Mouse (Mus musculus) mesoderm, embryonic 11.5 days (tissue): Measurements from ENCODE around the gene Sypl2.
A peak's percentile ranks its signal among the peaks of the same experiment; 100 is the strongest.
"Not testable (repeated sequence)": the region's sequence is repeated elsewhere in the genome, so short reads cannot be mapped to it uniquely, and the experiment has no call there.

Experiments
- DNase-seq: peaks from one replicate; pipeline ENCODE4 v3.0.0-alpha.2; 2012; ENCODE audit warnings: low read depth, low spot score

Gene Sypl2

GRCm38 (mm10) chr3:108226558-108227350 is at the start of gene Sypl2:
Gene Sypl2, minus strand, starts transcription at chr3:108226648.
- DNase-seq: peak; percentile 47

GRCm38 (mm10) chr3:108259319-108259718 is 32.9 kb upstream of the Sypl2 start:
- no peak for DNase-seq

DNA sequence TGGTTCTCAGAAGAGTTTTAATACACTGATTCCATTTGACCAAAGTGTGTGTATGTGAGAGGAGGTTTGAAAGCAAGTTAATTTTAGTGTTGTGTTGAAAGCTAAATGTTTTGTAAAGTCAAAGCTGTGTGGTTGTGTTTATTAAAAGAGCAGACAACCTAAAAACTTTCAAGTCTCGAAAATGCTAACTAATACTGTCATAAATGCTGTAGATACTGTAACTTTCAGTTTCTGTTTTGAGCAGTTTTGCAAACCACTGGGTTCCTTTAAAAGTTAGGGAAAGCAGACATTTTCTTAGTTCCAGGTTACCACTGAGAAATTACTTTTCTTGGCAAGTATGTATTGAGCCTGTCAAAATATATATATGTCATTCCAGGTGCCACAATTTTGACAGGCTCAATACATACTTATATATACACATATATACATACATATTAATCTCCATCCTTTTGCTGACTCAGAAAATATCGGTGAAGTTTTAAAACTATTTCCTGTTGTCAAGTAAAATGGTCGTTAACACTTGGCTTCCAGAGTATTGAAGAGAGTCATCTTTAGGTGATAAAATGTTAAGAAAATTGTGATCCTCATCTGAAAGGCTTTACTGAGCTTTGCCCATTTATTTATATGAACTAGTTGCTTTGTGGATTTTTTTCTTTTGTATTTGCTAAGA is 31.5 kb upstream of the Sypl2 start:
- no peak for DNase-seq

GRCm38 (mm10) chr3:108256719-108257637 is 30.5 kb upstream of the Sypl2 start, which contains the start of gene Psma5:
Gene Psma5, plus strand, starts transcription at chr3:108256926.
- peak; percentile 99 for DNase-seq

DNA sequence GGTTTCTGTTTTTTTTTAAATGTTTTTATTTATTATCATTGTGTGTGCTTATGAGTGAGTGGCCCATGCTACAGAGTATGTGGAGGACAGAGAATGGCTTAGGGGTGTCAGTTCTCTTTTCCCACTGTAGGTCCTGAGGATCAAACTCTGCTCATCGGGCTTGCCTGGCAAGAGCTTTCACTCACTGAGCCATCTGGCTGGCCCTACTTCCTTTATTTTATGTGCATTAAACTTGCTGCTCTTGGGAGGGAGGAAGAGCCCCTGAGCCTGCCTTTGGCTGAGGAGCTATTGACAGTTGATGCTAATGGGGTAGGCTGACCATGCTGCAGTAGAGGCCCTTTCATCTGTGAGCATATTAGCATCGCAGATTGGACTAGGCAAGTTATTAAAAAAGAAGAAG is 20.4 kb upstream of the Sypl2 start:
- no peak for DNase-seq

- no peak for DNase-seq
These were observed 14.9 kb upstream of the Sypl2 start for GRCm38 (mm10) chr3:108241243-108241839.

DNA sequence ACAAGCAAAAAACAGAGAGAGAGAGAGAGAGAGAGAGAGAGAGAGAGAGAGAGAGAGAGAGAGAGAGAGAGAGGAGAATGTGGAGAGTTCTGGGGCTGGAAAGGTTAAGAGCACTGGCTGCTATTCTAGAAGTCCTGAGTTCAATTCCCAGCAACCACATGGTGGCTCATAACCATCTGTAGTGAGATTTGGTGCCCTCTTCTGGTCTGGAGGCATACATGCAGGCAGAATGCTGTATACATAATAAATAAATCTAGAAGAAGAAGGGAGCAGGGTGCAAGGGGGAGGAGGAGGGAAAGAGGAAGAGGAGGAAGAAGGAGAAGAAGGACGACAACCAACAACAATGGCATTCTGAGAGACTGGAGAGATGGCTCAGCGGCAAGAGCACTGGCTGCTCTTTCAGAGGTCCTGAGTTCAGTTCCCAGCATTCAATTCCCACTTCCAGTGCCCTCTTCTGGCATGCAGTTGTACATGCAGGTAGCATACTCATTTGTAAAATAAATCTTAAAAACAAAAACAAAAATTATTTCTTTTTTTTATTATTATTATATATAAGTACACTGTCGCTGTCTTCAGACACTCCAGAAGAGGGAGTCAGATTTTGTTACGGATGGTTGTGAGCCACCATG is 11.1 kb upstream of the Sypl2 start:
- not testable (repeated sequence) for DNase-seq

- DNase-seq: no peak
These were observed 5.2 kb upstream of the Sypl2 start for GRCm38 (mm10) chr3:108231646-108232045.

DNA sequence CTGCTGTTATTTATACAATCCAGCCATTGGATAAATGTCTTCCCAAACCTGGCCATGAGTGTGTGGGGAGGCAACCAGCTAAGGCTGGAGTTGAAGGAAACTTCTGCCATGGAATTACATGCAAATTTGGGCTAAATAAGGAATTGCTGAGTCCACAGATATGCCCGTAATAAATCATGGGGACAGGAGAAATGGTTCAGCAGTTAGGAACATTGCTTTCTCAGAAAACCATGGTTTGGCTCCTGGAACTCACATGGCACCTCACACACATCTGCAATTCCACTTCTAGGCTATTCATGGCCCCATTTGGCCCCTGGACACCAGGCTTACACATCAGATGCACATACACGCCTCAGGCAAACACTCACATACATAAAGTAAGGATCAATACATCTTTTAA is 1.1 kb upstream of the Sypl2 start:
- no peak for DNase-seq

DNA sequence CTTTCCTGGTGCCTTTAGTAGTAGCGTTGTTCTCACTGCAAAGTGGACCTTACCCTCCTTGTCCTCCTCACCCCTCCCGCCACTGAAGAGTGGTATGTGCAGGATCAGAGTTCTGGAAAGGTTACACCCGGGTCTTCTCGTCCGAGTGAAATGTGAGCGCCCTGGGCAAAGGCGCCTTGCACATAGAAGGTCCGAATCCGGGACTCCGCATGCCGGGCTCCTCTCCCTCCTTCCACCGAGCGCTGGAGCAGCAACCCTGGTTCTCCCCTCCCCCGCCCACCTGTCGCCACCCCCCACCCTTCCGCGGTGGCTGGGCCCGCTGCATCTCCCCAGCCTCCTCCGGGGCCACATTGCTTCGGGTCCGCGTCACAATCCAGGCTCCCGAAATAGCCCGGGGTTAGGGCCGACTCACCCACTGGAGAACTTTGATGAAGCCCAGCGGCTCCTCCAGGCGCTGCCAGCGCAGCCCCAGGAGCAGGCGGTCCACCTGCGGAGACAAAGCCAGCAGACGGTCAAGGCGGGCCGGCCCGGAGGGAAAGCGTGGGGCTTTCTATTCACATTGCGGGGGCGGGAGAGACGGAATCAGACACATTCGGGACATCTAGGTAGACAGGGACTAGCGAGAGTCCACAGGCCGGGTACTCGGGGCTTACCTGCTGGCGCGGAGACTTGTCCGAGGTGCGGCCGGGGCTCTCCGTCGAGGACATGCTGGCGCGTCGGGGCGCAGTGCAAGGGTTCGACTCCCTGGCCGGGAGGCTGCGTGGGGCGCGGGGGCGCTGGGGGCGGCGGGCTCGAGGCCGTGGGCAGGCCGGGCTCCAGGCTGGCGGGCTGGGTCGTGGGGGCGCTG is 514 bp downstream of the Sypl2 start:
- DNase-seq: no peak

DNA sequence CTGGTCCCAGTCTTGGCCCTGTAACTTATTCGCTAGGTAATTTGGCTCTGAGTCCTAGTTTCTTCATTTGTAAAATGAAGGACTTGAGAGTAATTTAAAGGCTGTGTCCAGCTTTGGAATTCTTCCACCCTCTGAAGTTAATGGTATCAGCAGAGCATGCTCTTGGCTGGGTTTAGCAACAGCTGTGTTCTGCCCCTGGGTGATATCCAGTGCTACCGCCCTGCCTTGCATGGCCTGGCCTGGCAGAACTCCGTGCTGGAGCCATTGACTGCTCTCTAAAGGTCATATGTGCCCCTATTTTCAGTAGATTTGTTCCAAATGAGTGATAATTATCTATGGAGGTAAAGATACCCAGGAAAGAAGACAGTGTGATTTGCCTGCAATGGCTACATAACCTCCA is 5.8 kb downstream of the Sypl2 start:
- no peak for DNase-seq

DNA sequence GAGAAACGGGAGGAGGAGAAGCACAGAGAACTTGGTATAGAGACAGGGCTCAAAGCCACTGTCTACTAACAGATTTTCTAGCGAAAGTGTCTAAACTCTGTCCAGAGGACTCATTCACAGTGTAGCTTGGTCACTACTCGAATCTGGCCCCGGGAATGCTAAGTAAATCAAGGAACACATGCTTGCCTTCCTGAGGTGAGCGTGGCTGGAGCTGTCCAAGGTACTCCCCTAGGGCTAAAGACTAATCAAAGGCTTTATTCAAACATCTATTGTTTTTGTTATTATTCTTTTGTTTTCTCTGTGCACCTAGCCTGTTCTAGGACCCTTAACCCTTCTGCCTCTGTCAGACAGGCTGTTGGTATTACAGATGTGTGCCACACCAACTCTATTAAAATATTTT is 11.7 kb downstream of the Sypl2 start:
- DNase-seq: peak; percentile 64

GRCm38 (mm10) chr3:108212406-108212805 is 14.0 kb downstream of the Sypl2 start:
- no peak for DNase-seq

GRCm38 (mm10) chr3:108211845-108212244 is 14.6 kb downstream of the Sypl2 start:
- DNase-seq: no peak

GRCm38 (mm10) chr3:108210771-108211139 is 15.7 kb downstream of the Sypl2 start, which contains the start of gene Atxn7l2:
Gene Atxn7l2, minus strand, starts transcription at chr3:108210934.
- peak; percentile 82 for DNase-seq

GRCm38 (mm10) chr3:108209946-108210770 is 16.3 kb downstream of the Sypl2 start:
- DNase-seq: peak; percentile 98

- no peak for DNase-seq
These were observed 16.9 kb downstream of the Sypl2 start for GRCm38 (mm10) chr3:108209536-108209935.

DNA sequence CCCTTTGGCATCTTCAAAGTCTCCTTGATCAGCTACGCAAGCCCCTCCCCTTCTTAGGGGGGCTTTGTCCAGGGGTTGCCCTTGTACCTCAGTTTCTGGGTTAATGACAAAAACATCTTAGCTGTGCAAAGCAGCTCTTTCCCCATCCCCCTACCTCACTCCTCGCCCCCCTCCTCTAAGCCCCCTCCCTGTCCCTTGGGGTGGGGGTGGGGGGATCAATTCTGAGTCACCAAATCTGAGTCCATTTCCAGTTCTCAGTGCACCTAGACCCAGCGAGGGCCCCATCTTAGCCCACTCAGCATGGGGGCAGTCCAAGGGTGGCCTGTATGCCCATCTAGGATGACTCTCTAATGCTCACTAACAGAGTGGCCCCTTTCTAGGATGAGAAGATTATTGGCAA is 17.4 kb downstream of the Sypl2 start:
- DNase-seq: no peak

GRCm38 (mm10) chr3:108206731-108207375 is 19.6 kb downstream of the Sypl2 start:
- DNase-seq: no peak
